Mouse (Mus musculus) brain, embryonic 18.5 days (tissue): ENCODE measurements around the gene Skint1.
"Not testable (repeated sequence)": the region's sequence is repeated elsewhere in the genome, so short reads cannot be mapped to it uniquely, and the experiment has no call there.

Experiments used
- DNase-seq: peaks from one replicate; pipeline ENCODE4 v3.0.0-alpha.2; 2012; ENCODE audit warnings: low read depth, low spot score

Skint1 gene

DNA sequence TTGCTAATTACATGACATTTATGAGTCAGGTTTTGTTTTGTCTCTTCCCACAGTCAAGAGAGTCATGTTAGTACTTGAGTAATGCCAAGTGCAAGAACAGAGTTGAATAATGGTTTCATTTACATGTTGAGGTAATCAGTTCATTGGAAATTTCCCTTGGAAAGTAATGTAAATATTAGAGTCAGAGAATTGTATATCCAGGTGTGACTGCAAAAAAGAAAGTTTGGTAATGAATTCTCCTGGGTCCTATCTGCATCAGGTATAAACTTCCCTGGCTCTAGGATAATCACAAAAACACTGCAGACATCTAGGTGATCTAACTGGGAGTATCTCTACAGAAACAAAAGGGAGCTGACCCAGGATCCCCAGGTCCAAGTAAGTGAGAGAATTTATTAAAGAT is at the start of gene Skint1:
TSS of gene Skint1 (plus strand) at position 301 of the 400 bp plus-strand sequence.
- DNase-seq: no peak

GRCm38 (mm10) chr4:111961309-111961708 is 44.8 kb upstream of the Skint1 start:
- DNase-seq: no peak

GRCm38 (mm10) chr4:111963241-111963640 is 42.8 kb upstream of the Skint1 start:
- not testable (repeated sequence) for DNase-seq

DNA sequence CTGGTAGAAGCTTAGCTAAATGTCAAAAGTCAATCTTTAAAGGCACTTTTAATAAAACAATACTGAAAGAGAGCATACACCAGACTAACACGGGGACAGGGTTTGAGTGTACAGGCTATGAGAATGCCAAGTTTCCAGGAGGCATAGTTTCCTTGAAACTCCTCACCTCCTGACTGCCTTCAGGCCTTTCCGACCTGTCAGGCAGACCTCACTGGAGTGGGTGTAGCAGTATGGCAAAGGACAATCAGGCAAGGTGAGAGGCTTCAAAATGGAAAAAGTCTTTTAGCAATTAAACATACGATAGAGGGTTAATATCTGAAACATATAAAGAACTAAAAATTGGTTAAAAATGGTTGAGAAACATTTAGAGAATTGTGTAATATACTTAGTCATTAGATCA is 42.4 kb upstream of the Skint1 start:
- DNase-seq: no peak

DNA sequence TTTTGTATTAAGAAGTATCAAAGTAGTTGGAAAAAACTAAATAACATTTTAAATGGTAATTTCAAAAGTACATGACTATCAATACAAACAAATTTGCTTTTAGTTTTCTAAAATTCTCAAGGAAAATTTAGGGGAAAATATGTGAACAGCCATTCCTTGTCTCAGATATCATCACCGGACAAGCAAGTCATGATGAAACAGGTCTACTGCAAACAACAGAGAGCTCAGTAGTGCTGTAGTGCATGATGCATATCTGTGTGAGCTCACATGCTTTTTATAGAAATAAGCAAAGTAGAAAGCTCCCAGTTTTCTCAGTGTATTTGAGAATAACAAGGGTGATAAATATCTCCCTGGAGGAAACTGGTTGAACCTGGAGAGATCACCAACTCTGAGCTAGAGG is 33.4 kb upstream of the Skint1 start, which contains the start of gene Skint7:
TSS of gene Skint7 (plus strand) at position 301 of the 400 bp plus-strand sequence.
- no peak for DNase-seq

DNA sequence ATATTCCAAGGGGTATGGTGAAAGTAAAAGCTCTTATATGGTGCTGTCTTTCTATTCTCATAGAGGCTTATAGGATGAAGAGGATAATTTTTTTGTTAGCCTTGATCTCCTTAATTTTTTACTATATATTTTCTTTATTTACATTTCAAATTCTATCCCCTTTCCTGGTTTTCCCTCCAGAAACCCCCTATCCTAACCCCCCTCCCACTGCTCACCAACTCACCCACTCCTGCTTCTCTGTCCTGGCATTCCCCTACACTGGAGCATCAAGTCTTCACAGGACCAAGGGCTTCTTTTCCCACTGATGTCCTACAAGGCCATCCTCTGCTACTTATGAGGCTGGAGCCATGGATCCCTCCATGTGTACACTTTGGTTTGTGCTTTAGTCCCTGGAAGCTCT is 65.6 kb downstream of the Skint1 start, which contains the start of gene Skint4:
TSS of gene Skint4 (plus strand) at position 301 of the 400 bp plus-strand sequence.
- no peak for DNase-seq
